Mouse (Mus musculus): Measurements from ENCODE around the gene Celf6. TPM values are rescaled to one million over a fixed set of nuclear protein-coding genes. Genes with fewer than 3 reads are reported as not detected.

Celf6 gene
- polyA plus RNA-seq, 1 experiment from 2014 or later = 34.8 TPM

DNA sequence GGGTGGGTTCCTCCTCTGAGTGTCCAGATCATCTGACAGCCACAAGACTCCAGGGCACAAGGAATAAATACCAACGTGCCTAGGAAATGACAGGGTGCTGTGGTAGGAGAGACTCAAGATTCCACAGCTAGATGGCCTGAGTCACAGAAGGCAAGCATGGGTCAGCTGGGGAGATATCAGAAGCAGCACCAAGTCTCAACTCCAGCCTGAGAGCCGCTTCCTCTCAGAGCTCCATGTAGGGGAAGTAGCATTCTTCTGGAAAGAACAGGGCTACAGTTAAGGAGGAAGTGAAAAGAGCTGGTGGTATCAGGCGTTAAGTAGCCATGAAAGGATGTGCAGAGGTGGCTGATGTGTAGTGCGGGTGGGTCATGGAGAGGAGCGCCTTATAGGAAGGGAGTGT lies 33.0 kb upstream of the Celf6 start:
- H3K4me3 ChIP-seq (ENCODE audit: low read depth, low read length) = no peak overlapping the region
- no peak overlapping the region for H3K9ac ChIP-seq (replicated peaks; ENCODE audit: low read depth, low read length)
- no peaks in the 10 kb centered on the region for H3K36me3 ChIP-seq (ENCODE audit: control insufficient read depth, insufficient read depth, low read length)
- no peak overlapping the region for H3K27ac ChIP-seq (ENCODE audit: low read depth, low read length)
- H3K9me3 ChIP-seq (ENCODE audit: control insufficient read depth, low read length) = no peaks in the 10 kb centered on the region
- WGBS = 93% methylated on average over 5 of the region's 5 CpGs
- no peaks in the 10 kb centered on the region for H3K27me3 ChIP-seq (ENCODE audit: control insufficient read depth, insufficient read depth, low read length)
- H3K4me1 ChIP-seq (ENCODE audit: control insufficient read depth, insufficient read depth, low read length) = peaks cover 14% of the 10 kb centered on the region
- no peak for ATAC-seq (ENCODE audit: low read depth)
- no peak overlapping the region for H3K4me2 ChIP-seq (ENCODE audit: low read depth, low read length)

GRCm38 (mm10) chr9:59547869-59548268 lies 29.8 kb upstream of the Celf6 start:
- Histone ChIP-seq H3K27me3 (ENCODE audit: control insufficient read depth, insufficient read depth, low read length) (no peaks in the 10 kb centered on the region), H3K4me1 (ENCODE audit: control insufficient read depth, insufficient read depth, low read length) (no peaks in the 10 kb centered on the region), H3K4me3 (ENCODE audit: low read depth, low read length) (no peak overlapping the region), H3K9me3 (ENCODE audit: control insufficient read depth, low read length) (no peaks in the 10 kb centered on the region), H3K9ac (replicated peaks; ENCODE audit: low read depth, low read length) (no peak overlapping the region), H3K27ac (ENCODE audit: low read depth, low read length) (no peak overlapping the region), H3K36me3 (ENCODE audit: control insufficient read depth, insufficient read depth, low read length) (0 out of 2 replicates have a peak, but pooled peaks cover 2% of the 10 kb centered on the region), H3K4me2 (ENCODE audit: low read depth, low read length) (no peak overlapping the region)
- ATAC-seq (ENCODE audit: low read depth) = no peak
- 96% methylated on average over 1 of the region's 1 CpGs for WGBS

DNA sequence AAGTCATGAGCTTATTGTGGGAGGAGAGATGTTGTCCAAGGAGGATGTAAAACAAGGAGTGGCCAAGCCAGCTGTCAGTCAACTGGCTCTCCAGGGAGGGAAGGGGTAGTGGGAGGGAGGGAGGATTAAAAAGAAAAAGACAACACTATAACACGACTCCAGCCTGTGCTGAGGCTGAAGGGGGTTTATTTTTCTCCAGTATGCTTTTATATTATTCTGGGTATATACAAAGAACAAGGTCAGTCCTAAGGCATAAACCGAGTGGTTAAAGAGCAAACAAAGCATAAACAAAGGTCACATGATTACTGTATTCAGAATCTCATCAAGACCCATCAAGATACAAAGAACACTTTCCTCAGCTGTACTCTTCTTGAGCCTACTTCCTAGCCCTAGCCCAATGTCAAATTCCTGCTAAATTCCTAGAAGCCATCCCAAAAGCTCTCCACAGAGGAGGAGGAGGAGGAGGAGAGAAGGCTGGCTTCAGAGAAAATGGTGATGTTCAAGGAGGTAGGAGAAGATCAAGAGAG lies 28.7 kb upstream of the Celf6 start:
- ATAC-seq (ENCODE audit: low read depth) = no peak
- WGBS = 69% methylated on average over 2 of the region's 2 CpGs
- no peak overlapping the region for H3K4me2 ChIP-seq (ENCODE audit: low read depth, low read length)
- H3K36me3 ChIP-seq (ENCODE audit: control insufficient read depth, insufficient read depth, low read length) = 0 out of 2 replicates have a peak, but pooled peaks cover 3% of the 10 kb centered on the region
- H3K9me3 ChIP-seq (ENCODE audit: control insufficient read depth, low read length) = no peaks in the 10 kb centered on the region
- H3K4me3 ChIP-seq (ENCODE audit: low read depth, low read length) = no peak overlapping the region
- H3K9ac ChIP-seq (replicated peaks; ENCODE audit: low read depth, low read length) = no peak overlapping the region
- no peak overlapping the region for H3K27ac ChIP-seq (ENCODE audit: low read depth, low read length)
- H3K27me3 ChIP-seq (ENCODE audit: control insufficient read depth, insufficient read depth, low read length) = no peaks in the 10 kb centered on the region
- no peaks in the 10 kb centered on the region for H3K4me1 ChIP-seq (ENCODE audit: control insufficient read depth, insufficient read depth, low read length)

DNA sequence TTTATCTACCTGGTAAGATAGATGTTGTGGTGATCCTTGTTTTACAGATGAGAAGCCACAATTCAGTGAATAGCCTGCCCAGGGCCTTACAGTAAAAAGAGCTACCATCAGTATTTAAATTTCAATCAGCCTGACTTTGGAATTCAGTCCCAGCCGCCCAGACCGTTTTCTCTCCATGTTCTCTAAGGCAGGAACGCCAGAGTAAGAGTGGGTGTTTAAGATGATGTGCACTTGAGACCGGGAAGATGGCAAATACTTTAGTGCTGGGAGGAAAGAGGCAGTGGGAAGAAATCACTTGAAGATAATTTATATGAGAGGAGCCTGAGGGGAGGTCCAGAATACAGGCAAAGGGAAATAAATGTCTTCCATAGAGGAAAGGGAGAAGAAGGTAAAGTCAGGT lies 27.6 kb upstream of the Celf6 start:
- Histone ChIP-seq H3K9ac (replicated peaks; ENCODE audit: low read depth, low read length) (no peak overlapping the region), H3K27ac (ENCODE audit: low read depth, low read length) (no peak overlapping the region), H3K27me3 (ENCODE audit: control insufficient read depth, insufficient read depth, low read length) (no peaks in the 10 kb centered on the region), H3K4me1 (ENCODE audit: control insufficient read depth, insufficient read depth, low read length) (no peaks in the 10 kb centered on the region), H3K9me3 (ENCODE audit: control insufficient read depth, low read length) (no peaks in the 10 kb centered on the region), H3K4me3 (ENCODE audit: low read depth, low read length) (no peak overlapping the region), H3K36me3 (ENCODE audit: control insufficient read depth, insufficient read depth, low read length) (0 out of 2 replicates have a peak, but pooled peaks cover 7% of the 10 kb centered on the region), H3K4me2 (ENCODE audit: low read depth, low read length) (no peak overlapping the region)
- ATAC-seq (ENCODE audit: low read depth) = no peak
- WGBS = 88% methylated on average over 4 of the region's 4 CpGs

- 82% methylated on average over 5 of the region's 5 CpGs for WGBS
- no peak for ATAC-seq (ENCODE audit: low read depth)
- H3K4me1 ChIP-seq (ENCODE audit: control insufficient read depth, insufficient read depth, low read length) = no peaks in the 10 kb centered on the region
- no peak overlapping the region for H3K27ac ChIP-seq (ENCODE audit: low read depth, low read length)
- peaks cover 13% of the 10 kb centered on the region; the same call in 1 of the 2 replicates for H3K36me3 ChIP-seq (ENCODE audit: control insufficient read depth, insufficient read depth, low read length)
- H3K4me3 ChIP-seq (ENCODE audit: low read depth, low read length) = no peak overlapping the region
- no peak overlapping the region for H3K4me2 ChIP-seq (ENCODE audit: low read depth, low read length)
- H3K9me3 ChIP-seq (ENCODE audit: control insufficient read depth, low read length) = no peaks in the 10 kb centered on the region
- no peaks in the 10 kb centered on the region for H3K27me3 ChIP-seq (ENCODE audit: control insufficient read depth, insufficient read depth, low read length)
- no peak overlapping the region for H3K9ac ChIP-seq (replicated peaks; ENCODE audit: low read depth, low read length)
Observed at GRCm38 (mm10) chr9:59551017-59551416, 26.7 kb upstream of the Celf6 start.

DNA sequence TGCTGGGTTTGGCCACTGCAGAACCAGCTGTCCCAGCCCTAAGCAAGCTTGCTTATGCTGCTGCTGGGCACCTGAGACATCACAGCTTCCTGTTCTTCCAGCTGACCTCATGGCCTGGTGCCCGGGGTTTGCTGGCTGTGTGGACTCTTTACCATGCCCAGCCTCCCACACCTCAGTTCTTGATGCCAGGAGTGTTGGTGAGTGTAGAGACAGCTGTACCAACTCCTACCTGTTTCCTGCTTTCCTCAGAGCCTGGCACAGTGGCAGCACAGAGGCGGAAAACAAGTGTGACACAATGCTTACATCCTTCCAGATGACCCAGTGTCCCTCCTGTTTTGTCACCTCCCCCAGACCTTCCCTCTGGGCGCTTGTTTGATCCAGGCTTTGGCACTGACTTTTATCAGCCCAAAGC lies 26.1 kb upstream of the Celf6 start:
- Histone ChIP-seq H3K9me3 (ENCODE audit: control insufficient read depth, low read length) (no peaks in the 10 kb centered on the region), H3K9ac (replicated peaks; ENCODE audit: low read depth, low read length) (no peak overlapping the region), H3K4me3 (ENCODE audit: low read depth, low read length) (no peak overlapping the region), H3K27me3 (ENCODE audit: control insufficient read depth, insufficient read depth, low read length) (no peaks in the 10 kb centered on the region), H3K4me1 (ENCODE audit: control insufficient read depth, insufficient read depth, low read length) (no peaks in the 10 kb centered on the region), H3K4me2 (ENCODE audit: low read depth, low read length) (no peak overlapping the region), H3K36me3 (ENCODE audit: control insufficient read depth, insufficient read depth, low read length) (peaks cover 16% of the 10 kb centered on the region; the same call in 1 of the 2 replicates), H3K27ac (ENCODE audit: low read depth, low read length) (no peak overlapping the region)
- WGBS = 88% methylated on average over 3 of the region's 3 CpGs
- ATAC-seq (ENCODE audit: low read depth) = no peak

GRCm38 (mm10) chr9:59552610-59553009 lies 25.1 kb upstream of the Celf6 start:
- no peak overlapping the region for H3K27ac ChIP-seq (ENCODE audit: low read depth, low read length)
- 84% methylated on average over 5 of the region's 5 CpGs for WGBS
- H3K27me3 ChIP-seq (ENCODE audit: control insufficient read depth, insufficient read depth, low read length) = no peaks in the 10 kb centered on the region
- H3K36me3 ChIP-seq (ENCODE audit: control insufficient read depth, insufficient read depth, low read length) = peaks cover 19% of the 10 kb centered on the region; the same call in 1 of the 2 replicates
- H3K4me3 ChIP-seq (ENCODE audit: low read depth, low read length) = no peak overlapping the region
- no peaks in the 10 kb centered on the region for H3K4me1 ChIP-seq (ENCODE audit: control insufficient read depth, insufficient read depth, low read length)
- H3K4me2 ChIP-seq (ENCODE audit: low read depth, low read length) = no peak overlapping the region
- no peak overlapping the region for H3K9ac ChIP-seq (replicated peaks; ENCODE audit: low read depth, low read length)
- H3K9me3 ChIP-seq (ENCODE audit: control insufficient read depth, low read length) = no peaks in the 10 kb centered on the region
- ATAC-seq (ENCODE audit: low read depth) = no peak

GRCm38 (mm10) chr9:59553719-59554118 lies 24.0 kb upstream of the Celf6 start:
- no peaks in the 10 kb centered on the region for H3K9me3 ChIP-seq (ENCODE audit: control insufficient read depth, low read length)
- H3K4me2 ChIP-seq (ENCODE audit: low read depth, low read length) = no peak overlapping the region
- no peak for ATAC-seq (ENCODE audit: low read depth)
- 85% methylated on average over 4 of the region's 4 CpGs for WGBS
- no peak overlapping the region for H3K9ac ChIP-seq (replicated peaks; ENCODE audit: low read depth, low read length)
- no peaks in the 10 kb centered on the region for H3K4me1 ChIP-seq (ENCODE audit: control insufficient read depth, insufficient read depth, low read length)
- H3K27ac ChIP-seq (ENCODE audit: low read depth, low read length) = no peak overlapping the region
- H3K4me3 ChIP-seq (ENCODE audit: low read depth, low read length) = no peak overlapping the region
- H3K27me3 ChIP-seq (ENCODE audit: control insufficient read depth, insufficient read depth, low read length) = no peaks in the 10 kb centered on the region
- peaks cover 28% of the 10 kb centered on the region for H3K36me3 ChIP-seq (ENCODE audit: control insufficient read depth, insufficient read depth, low read length)

DNA sequence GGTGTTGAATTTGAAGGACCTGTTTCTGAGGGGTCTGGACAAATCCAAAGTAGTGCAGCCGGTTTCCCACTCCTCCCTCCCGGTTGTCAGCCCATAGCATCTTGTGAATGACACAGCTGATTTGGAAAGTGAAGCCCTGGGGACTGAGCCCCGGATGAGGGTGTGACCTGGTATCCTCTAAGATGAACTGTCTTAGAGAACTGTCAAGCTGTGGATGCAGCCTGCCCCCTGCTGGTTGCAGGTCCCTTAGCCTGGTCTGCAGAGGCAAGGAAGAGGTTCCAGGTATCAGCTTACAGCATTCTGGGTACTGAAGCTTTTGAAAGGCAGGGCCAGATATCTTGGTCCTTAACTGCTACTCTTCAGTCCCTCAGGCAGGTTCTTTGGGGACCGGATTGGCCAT lies 12.1 kb upstream of the Celf6 start:
- ATAC-seq (ENCODE audit: low read depth) = no peak
- Histone ChIP-seq H3K27me3 (ENCODE audit: control insufficient read depth, insufficient read depth, low read length) (no peaks in the 10 kb centered on the region), H3K9me3 (ENCODE audit: control insufficient read depth, low read length) (no peaks in the 10 kb centered on the region), H3K36me3 (ENCODE audit: control insufficient read depth, insufficient read depth, low read length) (peaks cover 28% of the 10 kb centered on the region), H3K4me1 (ENCODE audit: control insufficient read depth, insufficient read depth, low read length) (no peaks in the 10 kb centered on the region), H3K4me3 (ENCODE audit: low read depth, low read length) (no peak overlapping the region), H3K27ac (ENCODE audit: low read depth, low read length) (no peak overlapping the region), H3K4me2 (ENCODE audit: low read depth, low read length) (no peak overlapping the region), H3K9ac (replicated peaks; ENCODE audit: low read depth, low read length) (no peak overlapping the region)
- 28% methylated on average over 4 of the region's 4 CpGs for WGBS
